Mouse (Mus musculus) limb, embryonic 14.5 days (tissue): ENCODE results near the gene Anxa3. TPM values are rescaled to one million over a fixed set of nuclear protein-coding genes. Genes with fewer than 3 reads are reported as not detected.

Source experiments
- ATAC-seq: fragments of 200-750 bp; cut with Nextera tagmentation; 2 replicates; pipeline ENCODE4 v1.8.0; 2017; ENCODE audit warnings: low read depth, moderate number of reproducible peaks, moderate TSS enrichment; ENCODE audit not compliant: low FRiP score
- DNase-seq: peaks from one replicate; pipeline ENCODE4 v3.0.0-alpha.2; 2015; ENCODE audit warnings: low spot score
- H3K27ac ChIP-seq: fragments of 300-500 bp; sonication (generic); replicated peaks from 2 replicates; pipeline ENCODE4 v1.5.1; 2014; ENCODE audit warnings: low read depth, mild to moderate bottlenecking, low read length, moderate library complexity, mixed read lengths
- H3K27me3 ChIP-seq: fragments of 300-500 bp; sonication (generic); 2 replicates; pipeline ENCODE4 v1.6.1; 2014; ENCODE audit warnings: low read length, mixed read lengths; ENCODE audit not compliant: control insufficient read depth, insufficient read depth
- H3K36me3 ChIP-seq: fragments of 300-500 bp; sonication (generic); 2 replicates; pipeline ENCODE4 v1.6.1; 2014; ENCODE audit warnings: mild to moderate bottlenecking, low read length, moderate library complexity, mixed read lengths; ENCODE audit not compliant: control insufficient read depth, insufficient read depth
- H3K4me1 ChIP-seq: fragments of 300-500 bp; sonication (generic); 2 replicates; pipeline ENCODE4 v1.6.1; 2014; ENCODE audit warnings: antibody characterized with exemption, low read length, mixed read lengths; ENCODE audit not compliant: control insufficient read depth, insufficient read depth
- H3K4me2 ChIP-seq: fragments of 300-500 bp; sonication (generic); replicated peaks from 2 replicates; pipeline ENCODE4 v1.6.1; 2014; ENCODE audit warnings: low read depth, mild to moderate bottlenecking, low read length, moderate library complexity; ENCODE audit not compliant: severe bottlenecking
- H3K4me3 ChIP-seq: fragments of 300-500 bp; sonication (generic); replicated peaks from 2 replicates; pipeline ENCODE4 v1.5.1; 2014; ENCODE audit warnings: low read length
- H3K9ac ChIP-seq: fragments of 300-500 bp; sonication (generic); 2 replicates; pipeline ENCODE4 v1.6.1; 2014; ENCODE audit warnings: mild to moderate bottlenecking, low read depth, low read length, moderate library complexity; ENCODE audit not compliant: severe bottlenecking
- H3K9me3 ChIP-seq: fragments of 300-500 bp; sonication (generic); 2 replicates; pipeline ENCODE4 v1.6.1; 2016; ENCODE audit warnings: low read length; ENCODE audit not compliant: control insufficient read depth
- POLR2A ChIP-seq: fragments of 200-500 bp; IDR thresholded peaks from 2 replicates; pipeline ENCODE4 v1.8.0; 2012; ENCODE audit warnings: inconsistent platforms, mild to moderate bottlenecking, moderate library complexity, borderline replicate concordance; ENCODE audit not compliant: insufficient read depth, insufficient read length; ENCODE audit errors: extremely low read depth
- WGBS: fragments of 180-500 bp; shearing (Covaris S2); extraction: QIAGEN DNeasy Blood & Tissue Kit; methylation state at CpG from one replicate; pipeline ENCODE4 v1.1.7; 2014; 5-methylcytosine and 5-hydroxymethylcytosine counted together
- polyA plus RNA-seq, 2 experiments: library from polyadenylated mRNA; depleted of rRNA in 1 of 2; stranded (reverse) in 1 of 2; unstranded in 1 of 2; fragments of >200 nt; fragmentation: Nextera tagmentation in 1 of 2; extraction: Ambion mirVana in 1 of 2; gene quantifications; 2 replicates each; pipeline versions ENCODE4 v1.2.1 to v1.2.3; 2012 to 2014

The Anxa3 gene
- polyA plus RNA-seq, 2 experiments = 37.7 to 40.0 TPM

DNA sequence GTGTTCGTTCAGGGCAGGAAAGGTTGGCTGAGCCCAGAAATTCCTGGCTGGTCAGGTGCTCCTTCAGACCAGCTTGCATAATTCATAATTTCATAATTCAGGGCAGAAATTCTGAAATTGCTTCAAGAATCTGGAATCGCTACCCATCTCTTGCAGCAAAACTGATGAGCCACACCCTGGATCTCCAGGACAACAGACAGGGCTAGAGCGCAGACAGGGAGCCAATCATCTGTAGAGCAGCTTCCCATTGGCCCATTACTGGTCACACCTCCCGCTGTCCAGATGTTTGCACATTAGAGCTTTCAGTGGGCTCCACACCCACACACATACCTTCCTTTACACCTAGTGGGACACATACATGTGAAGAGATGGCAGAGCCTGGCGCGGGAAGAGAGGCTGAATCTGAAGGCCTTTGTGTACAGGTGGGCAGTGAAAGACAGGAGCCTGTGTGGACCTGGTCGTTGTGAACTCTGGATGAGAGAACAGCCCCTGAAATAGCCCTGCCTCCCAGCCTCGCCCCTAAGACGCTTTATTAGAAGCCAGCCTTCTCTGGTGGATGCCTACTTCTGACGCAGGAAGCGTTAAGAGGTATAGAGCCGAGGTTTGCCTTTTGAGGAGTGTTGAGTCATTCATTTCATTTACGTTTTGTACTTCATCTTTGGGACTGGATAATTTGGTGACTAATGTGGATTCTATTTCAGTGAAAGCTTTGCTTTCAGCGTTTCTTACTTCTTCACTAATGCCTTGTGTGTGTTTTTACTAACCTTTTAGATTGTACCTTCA, 9.4 kb upstream of the Anxa3 start:
- no peak overlapping the region for H3K4me2 ChIP-seq
- no peak for DNase-seq
- H3K27me3 ChIP-seq = no peaks in the 10 kb centered on the region
- H3K9me3 ChIP-seq = no peaks in the 10 kb centered on the region
- TF ChIP-seq POLR2A = no peak
- no peak overlapping the region for H3K4me3 ChIP-seq
- peaks cover 7% of the 10 kb centered on the region; the same call in 1 of the 2 replicates for H3K36me3 ChIP-seq
- WGBS = 68% methylated on average over 14 of the region's 14 CpGs
- no peak overlapping the region for H3K27ac ChIP-seq
- no peak overlapping the region for H3K9ac ChIP-seq
- H3K4me1 ChIP-seq = no peaks in the 10 kb centered on the region
- no peak for ATAC-seq

DNA sequence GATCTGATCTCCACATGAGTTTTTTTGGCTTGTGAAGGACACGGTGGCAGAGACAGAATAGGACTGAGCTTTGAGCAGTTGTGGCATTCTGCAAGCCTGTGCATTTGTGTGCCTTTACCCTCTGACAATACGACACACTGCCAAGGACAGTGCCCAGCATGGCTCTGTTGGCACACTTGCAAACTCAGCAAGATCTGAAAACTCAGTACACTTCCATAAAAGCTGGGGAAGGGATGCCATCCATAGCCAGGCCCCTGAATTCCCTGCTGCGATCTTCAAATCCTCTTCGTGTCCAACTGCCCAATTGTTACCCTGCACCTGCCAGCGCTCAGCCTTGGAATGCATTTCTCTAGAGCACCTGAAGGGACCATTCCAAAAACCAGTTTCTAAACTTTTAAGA, 8.0 kb upstream of the Anxa3 start:
- H3K9ac ChIP-seq = no peak overlapping the region

GRCm38 (mm10) chr5:96792422-96792821, 717 bp upstream of the Anxa3 start:
- TF ChIP-seq POLR2A = no peak
- no peak overlapping the region for H3K4me3 ChIP-seq
- H3K4me1 ChIP-seq = peaks cover 3% of the 10 kb centered on the region; the same call in 1 of the 2 replicates
- DNase-seq (no peak), ATAC-seq (no peak)
- H3K36me3 ChIP-seq = no peaks in the 10 kb centered on the region
- H3K9me3 ChIP-seq = no peaks in the 10 kb centered on the region
- 63% methylated on average over 9 of the region's 9 CpGs for WGBS
- H3K4me2 ChIP-seq = 0 out of 2 replicates have a peak overlapping the region, but pooled peaks have one; percentile 86
- no peaks in the 10 kb centered on the region for H3K27me3 ChIP-seq
- H3K27ac ChIP-seq = no peak overlapping the region
- no peak overlapping the region for H3K9ac ChIP-seq

More for the DNA sequence above, 8.0 kb upstream of the Anxa3 start:
- Histone ChIP-seq H3K9me3 (no peaks in the 10 kb centered on the region), H3K36me3 (peaks cover 7% of the 10 kb centered on the region; the same call in 1 of the 2 replicates), H3K27ac (no peak overlapping the region), H3K4me1 (no peaks in the 10 kb centered on the region), H3K27me3 (no peaks in the 10 kb centered on the region), H3K4me3 (no peak overlapping the region), H3K4me2 (no peak overlapping the region)
- TF ChIP-seq POLR2A = no peak
- no peak for ATAC-seq
- DNase-seq = no peak
- 87% methylated on average over 5 of the region's 5 CpGs for WGBS

DNA sequence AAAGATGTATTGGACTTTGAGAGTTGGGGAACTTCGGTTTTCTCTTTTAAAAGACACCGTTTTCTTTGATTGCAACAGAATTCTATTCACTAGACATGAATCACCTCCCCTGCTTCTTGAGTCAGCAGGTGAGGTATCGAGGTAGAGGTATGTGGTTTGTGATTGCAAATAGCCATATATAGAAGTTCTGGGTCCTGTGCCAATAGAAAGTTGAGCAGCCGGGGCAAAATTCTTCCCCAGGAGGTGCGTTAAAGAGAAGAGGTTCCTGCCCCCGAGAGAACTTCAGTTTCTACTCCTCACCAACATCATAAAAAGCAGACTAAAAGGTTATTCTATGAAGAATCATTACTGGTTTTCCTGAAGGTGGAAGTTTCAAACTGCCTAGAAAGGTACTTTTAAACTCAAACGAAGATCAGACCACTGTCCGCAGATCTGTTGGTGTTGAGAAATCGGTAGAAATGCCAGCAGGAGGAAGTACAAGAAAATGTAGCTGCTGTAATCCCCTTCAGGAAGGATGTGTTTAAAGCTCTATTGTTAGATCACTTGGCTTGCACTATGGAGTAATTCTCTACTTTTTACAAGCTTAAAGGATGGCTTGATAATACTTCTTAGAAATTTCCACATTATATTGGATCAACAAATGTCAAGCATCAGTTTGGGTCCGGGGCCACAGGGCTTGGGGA, 955 bp downstream of the Anxa3 start:
- WGBS = 40% methylated on average over 10 of the region's 10 CpGs
- H3K4me3 ChIP-seq = peak overlapping the region; percentile 43
- ATAC-seq (no peak), DNase-seq (no peak)
- H3K4me2 ChIP-seq = peak overlapping the region; percentile 86
- H3K4me1 ChIP-seq = peaks cover 3% of the 10 kb centered on the region; the same call in 1 of the 2 replicates
- no peaks in the 10 kb centered on the region for H3K36me3 ChIP-seq
- no peak overlapping the region for H3K27ac ChIP-seq
- H3K9me3 ChIP-seq = no peaks in the 10 kb centered on the region
- no peaks in the 10 kb centered on the region for H3K27me3 ChIP-seq
- no peak overlapping the region for H3K9ac ChIP-seq
- TF ChIP-seq POLR2A = no peak

GRCm38 (mm10) chr5:96795752-96796151, 2.6 kb downstream of the Anxa3 start:
- no peaks in the 10 kb centered on the region for H3K9me3 ChIP-seq
- ATAC-seq = no peak
- 50% methylated on average over 1 of the region's 1 CpGs for WGBS

More at GRCm38 (mm10) chr5:96795752-96796151, 2.6 kb downstream of the Anxa3 start:
- H3K4me1 ChIP-seq = peaks cover 3% of the 10 kb centered on the region; the same call in 1 of the 2 replicates
- no peak overlapping the region for H3K4me2 ChIP-seq
- no peak for DNase-seq
- H3K27ac ChIP-seq = no peak overlapping the region
- H3K9ac ChIP-seq = no peak overlapping the region
- no peaks in the 10 kb centered on the region for H3K27me3 ChIP-seq
- H3K36me3 ChIP-seq = no peaks in the 10 kb centered on the region
- no peak overlapping the region for H3K4me3 ChIP-seq
- no peak for TF ChIP-seq POLR2A
